Mouse (Mus musculus) hindbrain, embryonic 15.5 days (tissue): ENCODE results near the gene Ttc16. TPM values are rescaled to one million over a fixed set of nuclear protein-coding genes. Genes with fewer than 3 reads are reported as not detected.

ENCODE experiments used
- ATAC-seq: fragments of 200-750 bp; cut with Nextera tagmentation; 2 replicates; pipeline ENCODE4 v1.8.0; 2017; ENCODE audit warnings: low read depth, moderate number of reproducible peaks, moderate TSS enrichment; ENCODE audit not compliant: low FRiP score
- H3K27ac ChIP-seq: fragments of 300-500 bp; sonication (generic); replicated peaks from 2 replicates; pipeline ENCODE4 v1.5.1; 2015; ENCODE audit warnings: mild to moderate bottlenecking, inconsistent platforms
- H3K27me3 ChIP-seq: fragments of 300-500 bp; sonication (generic); 2 replicates; pipeline ENCODE4 v1.6.1; 2015; ENCODE audit warnings: control low read depth, inconsistent platforms
- H3K36me3 ChIP-seq: fragments of 300-500 bp; sonication (generic); 2 replicates; pipeline ENCODE4 v1.6.1; 2015; ENCODE audit warnings: control low read depth, inconsistent platforms
- H3K4me1 ChIP-seq: fragments of 300-500 bp; sonication (generic); replicated peaks from 2 replicates; pipeline ENCODE4 v1.6.1; 2015; ENCODE audit warnings: control low read depth, inconsistent platforms
- H3K4me2 ChIP-seq: fragments of 300-500 bp; sonication (generic); 2 replicates; pipeline ENCODE4 v1.6.1; 2015; ENCODE audit warnings: moderate library complexity, mild to moderate bottlenecking, inconsistent platforms
- H3K4me3 ChIP-seq: fragments of 300-500 bp; sonication (generic); 2 replicates; pipeline ENCODE4 v1.5.1; 2015; ENCODE audit warnings: mild to moderate bottlenecking, inconsistent platforms
- H3K9ac ChIP-seq: fragments of 300-500 bp; sonication (generic); 2 replicates; pipeline ENCODE4 v1.6.1; 2015; ENCODE audit warnings: inconsistent platforms
- H3K9me3 ChIP-seq: fragments of 300-500 bp; sonication (generic); 2 replicates; pipeline ENCODE4 v1.6.1; 2016; ENCODE audit warnings: control low read depth, inconsistent platforms
- WGBS: fragments of 180-500 bp; shearing (Covaris S2); methylation state at CpG from one replicate; pipeline ENCODE4 v1.1.7; 2015; 5-methylcytosine and 5-hydroxymethylcytosine counted together
- polyA plus RNA-seq: library from polyadenylated mRNA; unstranded; fragments of >200 nt; fragmentation: Nextera tagmentation; extraction: Ambion mirVana; gene quantifications from 2 replicates; pipeline ENCODE4 v1.2.1, GENCODE M21; 2015

The Ttc16 gene
- polyA plus RNA-seq: 0.59 and 0.62 TPM in 2 replicates

DNA sequence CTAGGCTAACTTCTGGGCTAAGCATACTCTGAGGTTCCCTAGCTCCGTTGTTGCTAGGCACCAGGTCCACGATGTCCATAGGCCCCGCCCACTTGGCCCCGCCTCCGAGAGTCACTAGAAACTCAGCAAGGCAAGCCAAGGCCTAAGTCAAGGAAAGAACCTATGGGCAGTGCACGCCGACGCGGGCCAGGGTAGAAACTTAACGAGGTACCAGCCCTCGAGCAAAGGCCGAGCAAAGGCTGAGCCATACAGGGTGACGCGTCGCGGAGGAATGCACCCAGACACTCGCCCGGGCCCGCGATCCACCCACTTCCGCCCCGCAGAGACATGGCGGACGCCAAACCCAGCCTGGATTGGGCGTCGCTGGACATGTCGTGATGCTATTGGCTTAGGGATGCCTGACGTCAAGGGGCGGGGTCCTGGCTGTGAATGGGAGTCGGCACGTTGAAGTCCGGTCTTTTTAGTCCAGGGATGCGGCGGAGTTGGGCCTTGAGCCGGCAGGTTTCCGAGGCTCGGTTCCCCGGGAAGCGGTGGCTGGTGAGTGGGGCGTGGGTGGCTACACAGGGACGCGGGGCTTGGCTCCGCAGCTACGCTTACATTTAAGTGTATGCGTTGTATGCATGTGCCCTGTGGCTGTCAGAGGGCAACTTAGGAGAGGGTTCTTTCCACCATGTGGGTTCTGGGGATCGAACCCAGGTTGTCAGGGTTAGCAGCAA lies at the start of gene Ttc16, which contains the start of gene Ptrh1:
Gene Ttc16, minus strand, starts transcription at position 275 of the 716 bp plus-strand sequence.
Gene Ptrh1, plus strand, starts transcription at position 428 of the 716 bp plus-strand sequence.
- under 1% methylated on average over 46 of the region's 46 CpGs for WGBS
- H3K4me3 ChIP-seq: peak within 1 kb of the TSS; percentile 60
- peaks cover 15% of the 10 kb centered on the region for H3K4me1 ChIP-seq
- H3K9ac ChIP-seq: peak within 1 kb of the TSS; percentile 38
- no peaks in the 10 kb centered on the region for H3K9me3 ChIP-seq
- H3K36me3 ChIP-seq: no peaks in the 10 kb centered on the region
- no peaks in the 10 kb centered on the region for H3K27me3 ChIP-seq
- peak; percentile 98 for ATAC-seq
- H3K27ac ChIP-seq: peak within 1 kb of the TSS; percentile 78
- peak within 1 kb of the TSS; percentile 77 for H3K4me2 ChIP-seq

DNA sequence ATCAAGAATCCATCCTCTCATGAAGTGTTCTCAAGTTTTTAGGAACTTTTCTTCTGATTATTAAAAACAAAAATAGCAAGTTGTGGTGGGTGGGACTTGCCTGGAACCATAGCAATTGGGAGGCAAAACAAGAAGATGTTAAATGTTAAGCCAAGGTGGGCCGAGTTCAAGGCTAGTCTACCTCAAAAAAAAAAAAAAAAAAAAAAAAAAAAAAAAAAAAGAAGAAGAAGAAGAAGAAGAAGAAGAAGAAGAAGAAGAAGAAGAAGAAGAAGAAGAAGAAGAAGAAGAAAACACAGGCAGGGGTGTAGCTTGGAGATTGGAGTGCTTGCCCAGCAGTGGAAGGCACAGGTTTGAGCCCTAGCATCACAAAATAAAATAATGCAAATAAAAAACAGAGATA lies 49.3 kb upstream of the Ttc16 start:
- no peak overlapping the region for H3K4me3 ChIP-seq
- peaks cover 13% of the 10 kb centered on the region; the same call in 1 of the 2 replicates for H3K36me3 ChIP-seq
- WGBS: 100% methylated on average over 1 of the region's 1 CpGs
- no peak for ATAC-seq
- H3K9me3 ChIP-seq: no peaks in the 10 kb centered on the region
- H3K4me1 ChIP-seq: peaks cover 13% of the 10 kb centered on the region
- no peak overlapping the region for H3K9ac ChIP-seq
- no peak overlapping the region for H3K4me2 ChIP-seq
- 0 out of 2 replicates have a peak overlapping the region, but pooled peaks have one; percentile 10 for H3K27ac ChIP-seq
- no peaks in the 10 kb centered on the region for H3K27me3 ChIP-seq

DNA sequence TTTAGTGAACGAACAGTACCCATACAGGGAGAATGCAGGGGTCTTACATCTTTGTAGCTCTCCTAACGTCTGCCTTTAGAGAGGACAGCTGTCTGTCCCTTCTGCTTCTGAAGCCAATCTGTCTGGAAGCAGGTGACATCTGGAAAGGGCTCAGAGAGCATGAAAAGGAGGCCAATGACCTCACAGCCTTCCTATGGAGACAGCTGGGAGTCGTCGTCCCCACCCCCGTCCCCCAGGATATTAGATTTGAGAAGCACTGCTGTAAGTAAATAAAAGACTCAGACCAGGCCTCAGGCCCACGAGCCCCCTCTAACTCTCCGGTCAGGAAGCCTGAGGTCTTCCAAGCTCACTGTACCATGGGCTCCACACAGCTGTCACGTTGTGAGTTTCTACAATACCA lies 48.7 kb upstream of the Ttc16 start:
- no peak overlapping the region for H3K9ac ChIP-seq

DNA sequence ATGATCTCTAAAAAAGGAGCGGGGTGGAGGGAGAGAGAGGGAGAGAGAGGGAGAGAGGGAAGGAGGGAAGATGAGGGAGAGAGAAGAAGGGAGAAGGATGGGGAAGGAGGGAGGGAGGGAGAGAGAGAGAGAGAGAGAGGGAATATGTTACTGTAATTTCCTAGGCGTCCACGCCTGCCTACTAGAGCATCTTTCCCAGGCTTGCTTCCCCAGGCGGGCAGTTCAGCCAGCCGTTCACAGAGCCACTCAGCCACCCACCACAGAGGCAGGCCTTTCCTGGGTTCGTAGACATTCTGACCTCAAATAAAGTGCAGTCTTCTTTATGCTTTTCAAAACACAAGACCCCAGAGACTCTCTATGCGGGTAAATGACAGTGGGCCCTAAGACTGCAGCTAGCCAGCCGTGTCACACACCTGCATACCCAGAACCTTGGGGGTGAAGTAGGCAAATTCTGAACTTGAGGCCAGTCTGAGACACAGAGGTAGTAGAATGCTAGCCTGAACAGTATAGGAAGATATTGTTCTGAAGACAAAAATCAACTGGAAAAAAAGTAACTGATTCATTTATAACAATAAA lies 48.2 kb upstream of the Ttc16 start:
- WGBS: 48% methylated on average over 8 of the region's 8 CpGs
- no peak overlapping the region for H3K4me2 ChIP-seq
- H3K4me3 ChIP-seq: no peak overlapping the region
- peaks cover 17% of the 10 kb centered on the region for H3K36me3 ChIP-seq
- no peak overlapping the region for H3K9ac ChIP-seq
- no peaks in the 10 kb centered on the region for H3K9me3 ChIP-seq
- no peak for ATAC-seq
- no peaks in the 10 kb centered on the region for H3K27me3 ChIP-seq
- peaks cover 13% of the 10 kb centered on the region for H3K4me1 ChIP-seq
- peak overlapping the region; percentile 22; the same call in 1 of the 2 replicates for H3K27ac ChIP-seq

More for the DNA sequence above, 48.7 kb upstream of the Ttc16 start:
- no peak overlapping the region for H3K4me2 ChIP-seq
- no peaks in the 10 kb centered on the region for H3K27me3 ChIP-seq
- H3K4me3 ChIP-seq: no peak overlapping the region
- no peak for ATAC-seq
- peaks cover 13% of the 10 kb centered on the region; the same call in 1 of the 2 replicates for H3K36me3 ChIP-seq
- H3K9me3 ChIP-seq: no peaks in the 10 kb centered on the region
- H3K4me1 ChIP-seq: peaks cover 13% of the 10 kb centered on the region
- H3K27ac ChIP-seq: 0 out of 2 replicates have a peak overlapping the region, but pooled peaks have one; percentile 10
- 14% methylated on average over 8 of the region's 8 CpGs for WGBS

- 0 out of 2 replicates have a peak overlapping the region, but pooled peaks have one; percentile 22 for H3K27ac ChIP-seq
- H3K27me3 ChIP-seq: no peaks in the 10 kb centered on the region
- no peak overlapping the region for H3K4me3 ChIP-seq
- ATAC-seq: no peak
- whole genome bisulfite sequencing: 36% methylated on average over 11 of the region's 11 CpGs
- peaks cover 13% of the 10 kb centered on the region for H3K4me1 ChIP-seq
- H3K9me3 ChIP-seq: no peaks in the 10 kb centered on the region
- no peak overlapping the region for H3K9ac ChIP-seq
- H3K4me2 ChIP-seq: no peak overlapping the region
- peaks cover 22% of the 10 kb centered on the region for H3K36me3 ChIP-seq
Measured at GRCm38 (mm10) chr2:32823153-32823552, 47.7 kb upstream of the Ttc16 start.

DNA sequence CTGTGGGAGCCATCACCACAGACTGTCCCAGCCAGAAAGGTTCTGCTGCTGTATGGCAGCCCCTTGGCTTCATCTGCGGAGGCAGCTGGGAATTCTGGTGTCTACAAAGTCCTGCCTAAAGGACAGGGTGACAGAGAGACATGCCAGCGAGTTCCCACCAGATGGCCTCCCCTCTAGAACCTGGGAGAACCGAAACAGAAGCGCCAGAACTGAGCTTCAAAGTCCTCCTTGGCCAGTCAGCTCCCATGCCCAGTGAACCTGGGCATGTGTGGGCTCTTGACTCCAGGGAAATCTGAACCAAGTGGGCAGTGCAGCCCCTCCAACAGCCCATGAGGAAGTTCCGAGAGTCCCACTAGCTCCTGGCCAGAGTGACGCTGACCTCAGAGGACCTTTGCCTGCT lies 47.2 kb upstream of the Ttc16 start:
- no peak for ATAC-seq
- H3K27ac ChIP-seq: no peak overlapping the region
- no peaks in the 10 kb centered on the region for H3K27me3 ChIP-seq
- H3K36me3 ChIP-seq: peaks cover 27% of the 10 kb centered on the region
- no peak overlapping the region for H3K4me2 ChIP-seq
- H3K4me3 ChIP-seq: no peak overlapping the region
- no peak overlapping the region for H3K9ac ChIP-seq
- H3K9me3 ChIP-seq: no peaks in the 10 kb centered on the region
- 77% methylated on average over 6 of the region's 6 CpGs for WGBS
- peaks cover 16% of the 10 kb centered on the region for H3K4me1 ChIP-seq

- peaks cover 37% of the 10 kb centered on the region for H3K36me3 ChIP-seq
- 69% methylated on average over 11 of the region's 11 CpGs for WGBS
- H3K27ac ChIP-seq: no peak overlapping the region
- H3K9ac ChIP-seq: no peak overlapping the region
- no peaks in the 10 kb centered on the region for H3K27me3 ChIP-seq
- H3K4me1 ChIP-seq: peaks cover 24% of the 10 kb centered on the region
- no peak for ATAC-seq
- H3K9me3 ChIP-seq: no peaks in the 10 kb centered on the region
- H3K4me2 ChIP-seq: no peak overlapping the region
- no peak overlapping the region for H3K4me3 ChIP-seq
Measured at GRCm38 (mm10) chr2:32821041-32821802, 45.8 kb upstream of the Ttc16 start.

DNA sequence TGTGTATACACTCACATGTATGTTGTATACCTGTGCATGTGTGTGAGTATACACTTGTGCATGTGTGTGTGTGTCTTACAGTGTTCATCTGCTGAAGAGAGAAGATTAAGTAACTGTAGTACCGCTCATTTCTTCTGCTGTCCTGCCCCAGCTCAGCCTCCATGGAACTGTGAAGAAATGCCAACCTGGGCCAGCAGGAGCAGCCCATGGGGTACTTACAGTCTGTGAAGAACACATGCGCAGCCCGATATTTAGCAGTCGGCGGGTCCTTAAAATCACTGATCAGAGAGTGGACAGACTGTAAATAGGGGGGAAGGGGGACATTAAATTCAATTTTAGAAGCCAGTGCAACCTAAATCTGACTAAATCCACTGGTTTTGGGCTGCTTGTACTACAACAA lies 42.8 kb upstream of the Ttc16 start:
- no peak overlapping the region for H3K4me3 ChIP-seq
- no peaks in the 10 kb centered on the region for H3K9me3 ChIP-seq
- 94% methylated on average over 5 of the region's 5 CpGs for WGBS
- ATAC-seq: no peak
- no peak overlapping the region for H3K27ac ChIP-seq
- peaks cover 51% of the 10 kb centered on the region for H3K36me3 ChIP-seq
- no peaks in the 10 kb centered on the region for H3K27me3 ChIP-seq
- 0 out of 2 replicates have a peak, but pooled peaks cover 11% of the 10 kb centered on the region for H3K4me1 ChIP-seq
- H3K4me2 ChIP-seq: no peak overlapping the region
- no peak overlapping the region for H3K9ac ChIP-seq

DNA sequence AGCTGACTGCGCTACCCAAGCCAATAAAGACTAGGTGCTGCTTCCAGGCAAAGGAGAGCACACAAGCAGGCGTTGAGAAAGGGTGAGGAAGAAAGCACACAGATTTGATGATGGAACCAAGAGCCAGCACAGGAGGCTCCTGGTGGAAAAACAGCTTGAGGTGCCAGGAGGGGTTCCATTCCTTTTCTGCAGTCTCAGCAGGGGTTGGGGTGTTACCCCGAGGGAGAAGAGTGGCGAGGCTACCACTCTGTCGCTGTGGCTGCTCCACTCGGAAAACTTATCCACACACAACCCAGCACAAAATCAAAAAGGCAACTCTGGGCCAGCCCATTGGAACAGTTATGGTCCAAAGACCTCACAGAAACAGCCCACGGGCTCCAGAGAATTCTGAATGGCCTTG lies 42.2 kb upstream of the Ttc16 start:
- ATAC-seq: no peak
- no peaks in the 10 kb centered on the region for H3K27me3 ChIP-seq
- 68% methylated on average over 7 of the region's 7 CpGs for WGBS
- H3K36me3 ChIP-seq: peaks cover 52% of the 10 kb centered on the region
- peak overlapping the region; percentile 56; the same call in 1 of the 2 replicates for H3K27ac ChIP-seq
- no peak overlapping the region for H3K4me3 ChIP-seq
- H3K4me1 ChIP-seq: 0 out of 2 replicates have a peak, but pooled peaks cover 10% of the 10 kb centered on the region
- no peaks in the 10 kb centered on the region for H3K9me3 ChIP-seq
- no peak overlapping the region for H3K9ac ChIP-seq
- no peak overlapping the region for H3K4me2 ChIP-seq

DNA sequence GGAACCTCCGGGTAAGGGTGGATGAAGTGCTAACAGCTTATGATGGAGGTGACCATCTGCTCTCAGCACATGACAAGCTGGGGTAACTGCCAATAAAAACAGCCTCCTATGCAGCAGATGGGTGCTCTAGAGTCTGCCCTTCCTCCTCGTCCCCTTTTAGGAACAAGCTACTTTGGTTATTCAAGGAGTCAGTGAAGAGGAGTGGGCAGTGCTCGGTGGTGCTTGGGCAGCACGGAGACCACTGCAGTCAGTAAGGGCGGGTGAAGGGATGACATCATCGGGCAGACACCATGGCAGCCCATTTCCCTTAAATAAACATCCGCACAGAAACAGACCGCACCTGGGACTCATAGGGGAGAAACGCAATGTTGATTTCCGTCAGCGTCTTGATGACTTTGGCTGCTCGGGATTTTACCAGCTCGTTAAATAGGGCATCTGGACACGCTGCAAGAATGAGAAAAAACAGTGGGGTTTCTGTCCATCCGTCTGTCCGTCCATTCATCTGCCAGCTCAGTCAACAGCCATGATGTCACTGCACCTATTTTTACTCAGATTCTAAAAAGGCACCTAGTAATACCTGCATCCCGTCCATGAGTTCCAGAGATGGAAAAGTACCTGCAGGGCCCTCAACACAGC lies 41.6 kb upstream of the Ttc16 start:
- Histone ChIP-seq H3K4me1 (0 out of 2 replicates have a peak, but pooled peaks cover 10% of the 10 kb centered on the region), H3K27ac (peak overlapping the region; percentile 56), H3K4me2 (no peak overlapping the region), H3K9me3 (no peaks in the 10 kb centered on the region), H3K9ac (no peak overlapping the region), H3K36me3 (peaks cover 53% of the 10 kb centered on the region), H3K4me3 (no peak overlapping the region), H3K27me3 (no peaks in the 10 kb centered on the region)
- WGBS: 56% methylated on average over 17 of the region's 17 CpGs
- ATAC-seq: 0 out of 2 replicates have a peak, but pooled peaks have one; percentile 27

GRCm38 (mm10) chr2:32816497-32816896 lies 41.1 kb upstream of the Ttc16 start:
- Histone ChIP-seq H3K4me1 (0 out of 2 replicates have a peak, but pooled peaks cover 10% of the 10 kb centered on the region), H3K4me3 (no peak overlapping the region), H3K4me2 (no peak overlapping the region), H3K27me3 (no peaks in the 10 kb centered on the region), H3K9me3 (no peaks in the 10 kb centered on the region), H3K36me3 (peaks cover 59% of the 10 kb centered on the region), H3K27ac (peak overlapping the region; percentile 56; the same call in 1 of the 2 replicates), H3K9ac (no peak overlapping the region)
- WGBS: 80% methylated on average over 2 of the region's 2 CpGs
- no peak for ATAC-seq
